In the genomic region with DNA sequence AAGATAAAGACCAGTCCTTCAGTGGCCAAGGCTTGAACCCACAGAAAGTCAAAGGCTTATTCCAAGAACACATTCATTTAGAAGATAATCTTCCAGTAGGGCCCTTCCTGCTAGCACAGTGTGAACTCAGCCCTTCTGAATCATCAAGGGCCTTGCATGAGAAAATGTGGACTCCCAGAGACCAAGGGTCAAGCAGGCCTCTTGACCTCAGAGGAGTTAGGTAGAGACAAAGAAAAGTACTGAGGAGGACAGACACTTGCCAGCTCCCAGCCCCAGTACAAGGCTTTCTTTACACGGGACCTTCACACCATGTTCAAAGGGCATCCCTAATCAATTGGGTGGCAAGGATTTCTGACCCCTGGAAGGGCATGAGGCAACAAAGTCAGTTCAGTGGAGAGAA, we compare ENCODE assay signal across 18 mouse cellular contexts.
A peak's percentile ranks its signal among the peaks of the same experiment; 100 is the strongest.
DNase-seq lines count a peak whose midpoint lies in the region; ATAC-seq lines count a peak whose summit lies in the region.
"Had no signal": no experiment of that assay in that cellular context is flagged by ENCODE, and none has a peak within 500 bp of the region (broad histone marks: within the 10 kb centered on the region; RNA-seq: fewer than 3 reads in every experiment).

No protein-coding gene starts in this region.

- no peak overlapping the region for H3K27ac ChIP-seq in hindbrain, embryonic 10.5 days
- no peak overlapping the region for H3K27ac ChIP-seq in hindbrain, embryonic 13.5 days
- H3K27ac ChIP-seq in midbrain, embryonic 15.5 days = no peak overlapping the region
- H3K27ac ChIP-seq in midbrain, embryonic 14.5 days (replicated peaks; ENCODE audit: low read depth, low read length) = no peak overlapping the region
- 0 out of 2 replicates have a peak overlapping the region, but pooled peaks have one; percentile 1 for H3K27ac ChIP-seq in liver, embryonic 12.5 days
- H3K27ac ChIP-seq: heart, embryonic 10.5 days had no signal

- no peak for ATAC-seq in hindbrain, embryonic 13.5 days (ENCODE audit: low FRiP score)
- 0 out of 2 replicates have a peak, but pooled peaks have one; percentile 9 for ATAC-seq in midbrain, embryonic 15.5 days (replicated peaks)
- no peak for ATAC-seq in midbrain, embryonic 14.5 days (ENCODE audit: low FRiP score, low TSS enrichment)
- ATAC-seq in liver, embryonic 12.5 days = peak; percentile 49; the same call in 1 of the 2 replicates
- ATAC-seq: forebrain, embryonic 14.5 days; hindbrain, embryonic 16.5 days had no signal

- peak; percentile 27 for DNase-seq in hindbrain, embryonic 10.5 days (ENCODE audit: low spot score)
- DNase-seq in midbrain, embryonic 14.5 days = no peak
- DNase-seq in yolk sac, embryonic 10.5 days (ENCODE audit: low spot score) = peak; percentile 30
- no peak for DNase-seq in frontal cortex, postnatal 14 days (ENCODE audit: low spot score in 2 of 2)
- DNase-seq in gastrocnemius, postnatal 36 days = no peak
- DNase-seq: adrenal gland, adult 8-10 months; cerebellum, adult 2 months; kidney, adult 8-10 months; kidney, postnatal 4 days; layer of hippocampus, postnatal 36 days; thymus, adult 2 months had no signal

- peaks cover 89% of the 10 kb centered on the region for H3K36me3 ChIP-seq in hindbrain, embryonic 10.5 days
- H3K36me3 ChIP-seq in hindbrain, embryonic 13.5 days = peaks cover 60% of the 10 kb centered on the region
- peaks cover 18% of the 10 kb centered on the region for H3K36me3 ChIP-seq in midbrain, embryonic 15.5 days (replicated peaks)
- H3K36me3 ChIP-seq in midbrain, embryonic 14.5 days (ENCODE audit: control insufficient read depth, insufficient read depth, low read length) = peaks cover 64% of the 10 kb centered on the region
- H3K36me3 ChIP-seq in liver, embryonic 12.5 days = peaks cover 69% of the 10 kb centered on the region
- H3K36me3 ChIP-seq: G1E had no signal

- no peak overlapping the region for H3K4me2 ChIP-seq in hindbrain, embryonic 13.5 days
- no peak overlapping the region for H3K4me2 ChIP-seq in midbrain, embryonic 15.5 days
- H3K4me2 ChIP-seq in midbrain, embryonic 14.5 days (ENCODE audit: low read length) = no peak overlapping the region
- H3K4me2 ChIP-seq in liver, embryonic 12.5 days = no peak overlapping the region

- WGBS in hindbrain, embryonic 10.5 days = 9% methylated on average over 1 of the region's 1 CpGs
- 14% methylated on average over 1 of the region's 1 CpGs for WGBS in hindbrain, embryonic 13.5 days
- 32% methylated on average over 1 of the region's 1 CpGs for WGBS in midbrain, embryonic 15.5 days
- 17% methylated on average over 1 of the region's 1 CpGs for WGBS in midbrain, embryonic 14.5 days
- whole genome bisulfite sequencing in liver, embryonic 12.5 days (ENCODE audit: insufficient replicate concordance) = 60% methylated on average over 1 of the region's 1 CpGs

- no peak overlapping the region for H3K4me3 ChIP-seq in hindbrain, embryonic 10.5 days
- no peak overlapping the region for H3K4me3 ChIP-seq in hindbrain, embryonic 13.5 days
- no peak overlapping the region for H3K4me3 ChIP-seq in midbrain, embryonic 15.5 days
- H3K4me3 ChIP-seq in midbrain, embryonic 14.5 days (replicated peaks; ENCODE audit: low read depth, low read length) = no peak overlapping the region
- no peak overlapping the region for H3K4me3 ChIP-seq in liver, embryonic 12.5 days
- H3K4me3 ChIP-seq: heart, embryonic 10.5 days had no signal

- intact Hi-C loops in gastrocnemius, postnatal 36 days (cut with DNase I) = no loop called here

- H3K9me3 ChIP-seq in hindbrain, embryonic 10.5 days = no peaks in the 10 kb centered on the region
- H3K9me3 ChIP-seq in hindbrain, embryonic 13.5 days = no peaks in the 10 kb centered on the region
- H3K9me3 ChIP-seq in midbrain, embryonic 15.5 days = no peaks in the 10 kb centered on the region
- H3K9me3 ChIP-seq in midbrain, embryonic 14.5 days (ENCODE audit: control insufficient read depth, low read length) = no peaks in the 10 kb centered on the region
- H3K9me3 ChIP-seq in liver, embryonic 12.5 days (replicated peaks) = no peaks in the 10 kb centered on the region
- H3K9me3 ChIP-seq: heart, embryonic 10.5 days had no signal

- no peak overlapping the region for H3K9ac ChIP-seq in hindbrain, embryonic 13.5 days
- no peak overlapping the region for H3K9ac ChIP-seq in midbrain, embryonic 15.5 days
- no peak overlapping the region for H3K9ac ChIP-seq in midbrain, embryonic 14.5 days (replicated peaks; ENCODE audit: low read length)
- no peak overlapping the region for H3K9ac ChIP-seq in liver, embryonic 12.5 days

- no peaks in the 10 kb centered on the region for H3K27me3 ChIP-seq in hindbrain, embryonic 10.5 days (ENCODE audit: insufficient read depth, poor library complexity, severe bottlenecking)
- H3K27me3 ChIP-seq in hindbrain, embryonic 13.5 days = no peaks in the 10 kb centered on the region
- H3K27me3 ChIP-seq in midbrain, embryonic 15.5 days (replicated peaks) = no peaks in the 10 kb centered on the region
- no peaks in the 10 kb centered on the region for H3K27me3 ChIP-seq in midbrain, embryonic 14.5 days (ENCODE audit: control insufficient read depth, insufficient read depth, low read length)
- H3K27me3 ChIP-seq in liver, embryonic 12.5 days (replicated peaks) = no peaks in the 10 kb centered on the region

- peaks cover 13% of the 10 kb centered on the region; the same call in 1 of the 2 replicates for H3K4me1 ChIP-seq in hindbrain, embryonic 10.5 days (replicated peaks)
- no peaks in the 10 kb centered on the region for H3K4me1 ChIP-seq in hindbrain, embryonic 13.5 days (replicated peaks)
- no peaks in the 10 kb centered on the region for H3K4me1 ChIP-seq in midbrain, embryonic 15.5 days
- H3K4me1 ChIP-seq in midbrain, embryonic 14.5 days (ENCODE audit: control insufficient read depth, insufficient read depth, low read length) = no peaks in the 10 kb centered on the region
- peaks cover 8% of the 10 kb centered on the region; the same call in 1 of the 2 replicates for H3K4me1 ChIP-seq in liver, embryonic 12.5 days

Comparison
In these comparisons a context has a peak if more than half of its experiments do, and no peak if none do; other contexts are left out.
1. ATAC-seq: peak in midbrain, embryonic 15.5 days (single experiment) and liver, embryonic 12.5 days (single experiment); none in hindbrain, embryonic 13.5 days (single experiment) and midbrain, embryonic 14.5 days (single experiment).
2. DNase-seq: peak in hindbrain, embryonic 10.5 days (single experiment) and yolk sac, embryonic 10.5 days (single experiment); none in midbrain, embryonic 14.5 days (single experiment), frontal cortex, postnatal 14 days (0 of 2) and gastrocnemius, postnatal 36 days (0 of 2).